Mouse (Mus musculus): ENCODE results near the gene Gimap4. TPM values are rescaled to one million over a fixed set of nuclear protein-coding genes. Genes with fewer than 3 reads are reported as not detected.
A peak's percentile ranks its signal among the peaks of the same experiment; 100 is the strongest.

Gimap4 gene
- total and polyA plus RNA-seq, 2 experiments from 2014 or later: 27.1 to 37.4 TPM

DNA sequence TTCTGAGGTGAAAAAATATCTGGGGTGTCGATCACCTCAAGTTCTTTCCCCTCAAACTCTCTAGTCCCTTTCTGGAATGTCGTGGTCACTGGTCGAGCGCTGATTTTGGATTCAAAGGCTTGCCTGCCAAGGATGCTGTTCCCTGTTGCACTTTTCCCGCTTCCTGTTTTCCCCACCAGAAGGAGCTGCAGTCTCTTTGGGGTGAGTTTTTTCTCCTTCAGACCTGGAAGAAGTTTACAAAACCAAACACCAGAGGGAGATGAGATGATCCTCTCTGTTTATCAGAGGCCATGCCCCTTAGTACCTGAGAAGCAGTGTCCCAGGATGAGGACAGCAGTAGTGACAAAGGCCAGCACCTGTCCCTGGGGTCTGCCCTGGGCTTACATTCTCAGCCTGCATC lies 18.3 kb downstream of the Gimap4 start:
- H3K27ac ChIP-seq (ENCODE audit: low read depth): peak overlapping the region; percentile 88; the same call in 1 of the 2 replicates
- 65% methylated on average over 5 of the region's 5 CpGs for WGBS

DNA sequence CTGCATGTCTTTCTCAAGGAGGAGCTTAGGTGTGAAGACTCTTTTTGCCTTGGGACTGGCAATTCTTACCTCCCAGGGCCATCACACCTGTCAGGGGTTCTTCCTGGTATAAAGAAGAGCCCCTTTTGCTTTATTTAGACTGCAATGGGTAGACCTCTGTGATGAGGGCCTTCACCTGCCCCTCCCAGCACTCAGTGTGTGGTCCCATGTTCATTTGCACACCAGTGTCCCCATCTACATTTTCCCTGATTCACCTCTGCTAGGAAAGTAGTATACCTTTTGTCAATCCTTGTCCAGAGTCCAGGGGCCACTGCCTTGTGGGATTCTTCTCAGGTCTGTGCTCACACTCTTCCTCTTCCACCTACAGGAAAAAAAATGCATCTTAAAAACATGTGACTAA lies 19.8 kb downstream of the Gimap4 start:
- H3K9ac ChIP-seq (replicated peaks; ENCODE audit: low read depth, low read length): no peak overlapping the region
- H3K9me3 ChIP-seq (replicated peaks; ENCODE audit: control insufficient read depth, low read length): no peaks in the 10 kb centered on the region
- no peak for ATAC-seq (ENCODE audit: insufficient read depth, low read depth)

More for the DNA sequence above, 18.3 kb downstream of the Gimap4 start:
- Histone ChIP-seq H3K4me3 (ENCODE audit: low read depth, low read length) (no peak overlapping the region), H3K4me1 (ENCODE audit: control insufficient read depth, insufficient read depth) (0 out of 2 replicates have a peak, but pooled peaks cover 10% of the 10 kb centered on the region), H3K9me3 (replicated peaks; ENCODE audit: control insufficient read depth, low read length) (no peaks in the 10 kb centered on the region), H3K4me2 (ENCODE audit: low read depth, low read length) (no peak overlapping the region), H3K27me3 (ENCODE audit: control insufficient read depth, insufficient read depth, low read length) (no peaks in the 10 kb centered on the region), H3K36me3 (replicated peaks; ENCODE audit: control insufficient read depth, insufficient read depth, low read length) (0 out of 2 replicates have a peak, but pooled peaks cover 3% of the 10 kb centered on the region), H3K9ac (replicated peaks; ENCODE audit: low read depth, low read length) (no peak overlapping the region)
- DNase-seq (ENCODE audit: low spot score): no peak
- TF ChIP-seq CTCF (IDR thresholded peaks at IDR 0.05; ENCODE audit: low read depth): no peak
- TF ChIP-seq EP300 (IDR thresholded peaks at IDR 0.05; ENCODE audit: low read depth): no peak
- ATAC-seq (ENCODE audit: insufficient read depth, low read depth): no peak

GRCm38 (mm10) chr6:48706130-48706529 lies 21.8 kb downstream of the Gimap4 start:
- H3K9ac ChIP-seq (replicated peaks; ENCODE audit: low read depth, low read length): no peak overlapping the region; the same call in 1 of the 2 replicates
- 0 out of 2 replicates have a peak, but pooled peaks cover 3% of the 10 kb centered on the region for H3K4me1 ChIP-seq (ENCODE audit: control insufficient read depth, insufficient read depth)
- H3K4me2 ChIP-seq (ENCODE audit: low read depth, low read length): peak overlapping the region; percentile 51
- ATAC-seq (ENCODE audit: insufficient read depth, low read depth): no peak
- H3K27ac ChIP-seq (ENCODE audit: low read depth): peak overlapping the region; percentile 73
- no peaks in the 10 kb centered on the region for H3K9me3 ChIP-seq (replicated peaks; ENCODE audit: control insufficient read depth, low read length)
- H3K27me3 ChIP-seq (ENCODE audit: control insufficient read depth, insufficient read depth, low read length): no peaks in the 10 kb centered on the region
- 0 out of 2 replicates have a peak, but pooled peaks cover 3% of the 10 kb centered on the region for H3K36me3 ChIP-seq (replicated peaks; ENCODE audit: control insufficient read depth, insufficient read depth, low read length)
- peak overlapping the region; percentile 34 for H3K4me3 ChIP-seq (ENCODE audit: low read depth, low read length)
- WGBS: 33% methylated on average over 3 of the region's 3 CpGs
- DNase-seq (ENCODE audit: low spot score): no peak
- TF ChIP-seq CTCF (IDR thresholded peaks at IDR 0.05; ENCODE audit: low read depth) (no peak), EP300 (IDR thresholded peaks at IDR 0.05; ENCODE audit: low read depth) (no peak)

More for the DNA sequence above, 19.8 kb downstream of the Gimap4 start:
- no peaks in the 10 kb centered on the region for H3K27me3 ChIP-seq (ENCODE audit: control insufficient read depth, insufficient read depth, low read length)
- H3K4me1 ChIP-seq (ENCODE audit: control insufficient read depth, insufficient read depth): 0 out of 2 replicates have a peak, but pooled peaks cover 10% of the 10 kb centered on the region
- no peak overlapping the region for H3K27ac ChIP-seq (ENCODE audit: low read depth)
- TF ChIP-seq CTCF (IDR thresholded peaks at IDR 0.05; ENCODE audit: low read depth) (no peak), EP300 (IDR thresholded peaks at IDR 0.05; ENCODE audit: low read depth) (no peak)
- no peak for DNase-seq (ENCODE audit: low spot score)
- no peak overlapping the region for H3K4me3 ChIP-seq (ENCODE audit: low read depth, low read length)
- 0 out of 2 replicates have a peak, but pooled peaks cover 3% of the 10 kb centered on the region for H3K36me3 ChIP-seq (replicated peaks; ENCODE audit: control insufficient read depth, insufficient read depth, low read length)
- no peak overlapping the region for H3K4me2 ChIP-seq (ENCODE audit: low read depth, low read length)

- WGBS: 57% methylated on average over 2 of the region's 2 CpGs
- Histone ChIP-seq H3K4me2 (ENCODE audit: low read depth, low read length) (no peak within 1 kb of the TSS), H3K9me3 (replicated peaks; ENCODE audit: control insufficient read depth, low read length) (no peaks in the 10 kb centered on the region), H3K4me1 (ENCODE audit: control insufficient read depth, insufficient read depth) (no peaks in the 10 kb centered on the region), H3K36me3 (replicated peaks; ENCODE audit: control insufficient read depth, insufficient read depth, low read length) (no peaks in the 10 kb centered on the region), H3K9ac (replicated peaks; ENCODE audit: low read depth, low read length) (no peak within 1 kb of the TSS), H3K4me3 (ENCODE audit: low read depth, low read length) (no peak within 1 kb of the TSS), H3K27ac (ENCODE audit: low read depth) (no peak within 1 kb of the TSS), H3K27me3 (ENCODE audit: control insufficient read depth, insufficient read depth, low read length) (no peaks in the 10 kb centered on the region)
- TF ChIP-seq CTCF (IDR thresholded peaks at IDR 0.05; ENCODE audit: low read depth): no peak
- TF ChIP-seq EP300 (IDR thresholded peaks at IDR 0.05; ENCODE audit: low read depth): no peak
- ATAC-seq (ENCODE audit: insufficient read depth, low read depth): no peak
- no peak for DNase-seq (ENCODE audit: low spot score)
These were observed 34.1 kb downstream of the Gimap4 start, which contains the start of the genes Gm28053 and Gimap7 for GRCm38 (mm10) chr6:48718455-48718854. Gene Gm28053 (plus strand): TSS chr6:48718607. Gene Gimap7 (plus strand): TSS chr6:48718621.

DNA sequence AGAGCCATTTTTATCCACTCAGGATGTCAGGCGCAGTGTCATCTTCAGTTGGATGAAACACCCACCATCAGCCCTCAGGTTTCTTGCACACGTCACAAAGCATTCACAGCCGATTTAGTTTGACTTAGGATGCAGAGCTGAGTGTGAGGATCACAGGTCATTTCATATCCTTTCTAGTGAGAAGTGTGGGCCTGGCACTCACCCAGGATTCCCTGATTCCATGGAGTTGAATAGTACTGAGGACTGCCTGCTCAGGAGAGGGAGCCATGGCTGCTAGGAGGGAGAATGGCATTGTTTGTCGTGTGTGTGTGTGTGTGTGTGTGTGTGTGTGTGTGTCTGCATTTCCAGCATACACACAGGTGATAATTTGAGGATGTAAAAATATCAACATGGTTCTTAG lies 36.0 kb downstream of the Gimap4 start:
- Histone ChIP-seq H3K4me2 (ENCODE audit: low read depth, low read length) (no peak overlapping the region), H3K9ac (replicated peaks; ENCODE audit: low read depth, low read length) (no peak overlapping the region), H3K4me3 (ENCODE audit: low read depth, low read length) (no peak overlapping the region), H3K9me3 (replicated peaks; ENCODE audit: control insufficient read depth, low read length) (no peaks in the 10 kb centered on the region), H3K27me3 (ENCODE audit: control insufficient read depth, insufficient read depth, low read length) (no peaks in the 10 kb centered on the region), H3K4me1 (ENCODE audit: control insufficient read depth, insufficient read depth) (peaks cover 1% of the 10 kb centered on the region; the same call in 1 of the 2 replicates), H3K27ac (ENCODE audit: low read depth) (no peak overlapping the region), H3K36me3 (replicated peaks; ENCODE audit: control insufficient read depth, insufficient read depth, low read length) (no peaks in the 10 kb centered on the region)
- DNase-seq (ENCODE audit: low spot score): no peak
- no peak for TF ChIP-seq CTCF (IDR thresholded peaks at IDR 0.05; ENCODE audit: low read depth)
- TF ChIP-seq EP300 (IDR thresholded peaks at IDR 0.05; ENCODE audit: low read depth): no peak
- 64% methylated on average over 4 of the region's 4 CpGs for WGBS
- ATAC-seq (ENCODE audit: insufficient read depth, low read depth): no peak

DNA sequence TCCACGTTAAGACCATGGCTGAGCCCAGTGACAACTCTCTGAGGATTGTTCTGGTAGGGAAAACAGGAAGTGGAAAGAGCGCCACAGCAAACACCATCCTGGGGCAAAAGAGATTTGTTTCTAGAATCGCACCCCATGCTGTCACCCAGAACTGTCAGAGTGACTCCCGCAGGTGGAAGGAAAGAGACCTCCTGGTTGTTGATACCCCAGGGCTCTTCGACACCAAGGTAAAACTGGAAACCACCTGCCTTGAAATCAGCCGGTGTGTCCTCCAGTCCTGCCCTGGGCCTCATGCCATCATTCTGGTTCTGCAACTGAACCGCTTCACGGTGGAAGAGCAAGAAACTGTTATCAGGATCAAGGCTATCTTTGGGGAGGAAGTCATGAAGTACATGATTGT lies 39.1 kb downstream of the Gimap4 start:
- ATAC-seq (ENCODE audit: insufficient read depth, low read depth): no peak
- TF ChIP-seq EP300 (IDR thresholded peaks at IDR 0.05; ENCODE audit: low read depth): no peak
- no peak for TF ChIP-seq CTCF (IDR thresholded peaks at IDR 0.05; ENCODE audit: low read depth)
- H3K9ac ChIP-seq (replicated peaks; ENCODE audit: low read depth, low read length): no peak overlapping the region
- no peaks in the 10 kb centered on the region for H3K27me3 ChIP-seq (ENCODE audit: control insufficient read depth, insufficient read depth, low read length)
- 67% methylated on average over 8 of the region's 8 CpGs for WGBS
- H3K4me3 ChIP-seq (ENCODE audit: low read depth, low read length): no peak overlapping the region
- H3K9me3 ChIP-seq (replicated peaks; ENCODE audit: control insufficient read depth, low read length): no peaks in the 10 kb centered on the region
- H3K4me2 ChIP-seq (ENCODE audit: low read depth, low read length): no peak overlapping the region
- no peak overlapping the region for H3K27ac ChIP-seq (ENCODE audit: low read depth)
- no peaks in the 10 kb centered on the region for H3K36me3 ChIP-seq (replicated peaks; ENCODE audit: control insufficient read depth, insufficient read depth, low read length)
- H3K4me1 ChIP-seq (ENCODE audit: control insufficient read depth, insufficient read depth): peaks cover 9% of the 10 kb centered on the region
- DNase-seq (ENCODE audit: low spot score): no peak

Measured in heart, postnatal 0 days (tissue).